21 mouse cellular contexts compared by ENCODE assay signal in genomic region chr5:113070017-113070416, GRCm38 (mm10). TPM values are rescaled to one million over a fixed set of nuclear protein-coding genes. Genes with fewer than 3 reads are reported as not detected.
"Had no signal": no experiment of that assay in that cellular context is flagged by ENCODE, and none has a peak within 500 bp of the region (broad histone marks: within the 10 kb centered on the region; RNA-seq: fewer than 3 reads in every experiment).

Gene Crybb2 (minus strand): TSS chr5:113070117.

- DNase-seq: cerebellum, adult 8-10 months; cerebellum, adult 9-10 months; cerebellum, adult 9-11 months; cerebellum, postnatal 10 days; cerebellum, postnatal 25 days; cerebellum, postnatal 36 days; embryo, embryonic 11 days; forebrain, postnatal 0 days; gastrocnemius, adult 2 months; gastrocnemius, postnatal 10 days; gastrocnemius, postnatal 14 days; gastrocnemius, postnatal 25 days; gastrocnemius, postnatal 36 days; heart, adult 18-20 months; heart, adult 2 months had no signal

RNA-seq across cellular contexts. Expression of gene Crybb2, which starts in this region (rescaled TPM):
- total RNA-seq: common myeloid progenitor, adult 5-6 weeks; forebrain, postnatal 0 days; gastrocnemius, adult 18-20 months; gastrocnemius, adult 2 months; gastrocnemius, adult 8-10 months; gastrocnemius, postnatal 10 days; gastrocnemius, postnatal 14 days; gastrocnemius, postnatal 25 days; gastrocnemius, postnatal 36 days; gastrocnemius, postnatal 4 days; granulocyte monocyte progenitor cell, adult 5-6 weeks; heart, adult 18-20 months; heart, adult 2 months; heart, adult 8-10 months had no signal
